Mouse (Mus musculus): ENCODE measurements around the gene Qpct.

- TF ChIP-seq POLR2A (IDR thresholded peaks at IDR 0.05; ENCODE audit: low read depth, low read length) = no peak
- TF ChIP-seq E2F4 (IDR thresholded peaks at IDR 0.05; ENCODE audit: insufficient replicate concordance, low read depth, low read length) = no peak
- TF ChIP-seq CTCF (conservative IDR thresholded peaks at IDR 0.05 in 1 of 2, IDR thresholded peaks at IDR 0.05 in 1 of 2; ENCODE audit: low read depth in 2 of 2, low read length in 2 of 2) = no peak
- no peak for TF ChIP-seq TBP (conservative IDR thresholded peaks at IDR 0.05; ENCODE audit: low read depth, low read length)
- TF ChIP-seq SIN3A (IDR thresholded peaks at IDR 0.05; ENCODE audit: low read length) = no peak
Observed at GRCm38 (mm10) chr17:79136401-79136800, 84.7 kb downstream of the Qpct start.

Data from CH12.LX (cell line).